Mouse (Mus musculus) splenic B cell, adult 2 months (primary cell): ENCODE data around the gene Ptpn20.

Source experiments
- DNase-seq: peaks from one replicate; pipeline ENCODE4 v3.0.0-alpha.2; 2011; ENCODE audit warnings: low read depth, low spot score
- H3K27me3 ChIP-seq: 2 replicates; pipeline ENCODE4 v1.6.1; 2012; ENCODE audit warnings: mild to moderate bottlenecking, low read length, moderate library complexity, mixed read lengths; ENCODE audit not compliant: control insufficient read depth, poor library complexity, insufficient read depth, severe bottlenecking
- H3K36me3 ChIP-seq: 2 replicates; pipeline ENCODE4 v1.6.1; 2012; ENCODE audit warnings: mild to moderate bottlenecking, low read length, moderate library complexity, mixed read lengths; ENCODE audit not compliant: control insufficient read depth, poor library complexity, insufficient read depth, severe bottlenecking

Ptpn20 gene

DNA sequence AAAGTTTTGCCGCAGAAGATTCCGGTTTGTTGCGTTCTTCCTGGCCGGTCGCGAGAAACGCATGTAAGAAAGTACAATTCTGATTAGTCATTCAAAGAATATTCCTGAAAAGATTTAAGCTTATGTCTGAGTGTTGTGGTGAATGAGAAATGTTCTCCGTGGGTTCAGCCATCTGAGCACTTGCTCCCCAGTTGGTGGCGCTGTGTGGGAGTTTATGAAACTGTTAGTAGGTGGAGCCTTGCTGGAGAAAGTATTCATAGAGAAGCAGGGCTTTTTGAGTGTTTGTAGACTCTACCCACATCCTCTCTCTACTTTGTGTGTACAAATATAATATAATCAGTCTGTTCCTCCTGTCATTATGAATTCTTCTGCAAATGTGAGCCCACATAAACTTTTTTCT is 61.7 kb downstream of the Ptpn20 start:
- no peaks in the 10 kb centered on the region for H3K36me3 ChIP-seq
- no peaks in the 10 kb centered on the region for H3K27me3 ChIP-seq
- DNase-seq: no peak

- Histone ChIP-seq H3K27me3 (no peaks in the 10 kb centered on the region), H3K36me3 (no peaks in the 10 kb centered on the region)
- DNase-seq: no peak
These were observed 68.5 kb downstream of the Ptpn20 start for GRCm38 (mm10) chr14:33657471-33657901.

GRCm38 (mm10) chr14:33658331-33658730 is 69.3 kb downstream of the Ptpn20 start:
- H3K27me3 ChIP-seq: no peaks in the 10 kb centered on the region
- no peak for DNase-seq
- no peaks in the 10 kb centered on the region for H3K36me3 ChIP-seq

DNA sequence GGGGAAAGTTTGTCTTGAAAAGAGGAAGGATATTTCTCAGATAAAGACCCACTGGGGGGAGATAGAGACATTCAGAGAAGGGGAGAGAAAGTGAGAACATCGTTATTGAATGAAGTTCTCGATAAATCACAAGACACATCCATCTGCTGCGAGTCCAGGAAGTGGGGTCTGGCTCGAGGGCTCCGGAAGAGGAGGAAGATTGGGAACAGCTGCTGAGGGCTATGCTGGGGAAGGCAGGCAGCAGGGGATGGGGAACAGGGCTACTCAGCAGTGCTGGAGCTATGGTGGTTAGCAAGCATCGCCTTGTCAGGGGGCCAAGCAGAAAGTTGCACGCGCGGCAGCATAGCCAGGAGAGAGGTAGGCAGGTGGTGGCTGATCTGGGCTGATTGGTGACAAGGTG is 73.1 kb downstream of the Ptpn20 start:
- no peak for DNase-seq
- no peaks in the 10 kb centered on the region for H3K36me3 ChIP-seq
- H3K27me3 ChIP-seq: no peaks in the 10 kb centered on the region

DNA sequence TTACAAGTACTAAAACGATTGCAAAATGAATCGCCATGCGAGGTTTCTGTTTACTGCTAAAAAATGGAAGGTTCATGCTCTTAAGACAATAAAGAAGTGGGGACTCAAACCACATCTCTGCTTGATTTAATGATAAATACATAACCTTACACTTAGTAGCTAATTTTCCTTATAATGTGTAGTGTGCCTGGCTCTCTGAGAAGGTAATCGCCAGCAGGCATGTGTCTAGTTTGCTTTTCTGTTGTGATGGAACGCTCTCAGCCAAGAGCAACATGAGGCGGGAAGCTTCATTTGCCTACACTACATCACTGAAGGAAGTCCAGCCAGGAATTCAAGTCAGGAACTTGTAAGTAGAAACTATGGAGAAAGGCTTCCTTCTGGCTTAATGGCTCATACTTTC is 77.3 kb downstream of the Ptpn20 start:
- no peak for DNase-seq
- no peaks in the 10 kb centered on the region for H3K27me3 ChIP-seq
- no peaks in the 10 kb centered on the region for H3K36me3 ChIP-seq

DNA sequence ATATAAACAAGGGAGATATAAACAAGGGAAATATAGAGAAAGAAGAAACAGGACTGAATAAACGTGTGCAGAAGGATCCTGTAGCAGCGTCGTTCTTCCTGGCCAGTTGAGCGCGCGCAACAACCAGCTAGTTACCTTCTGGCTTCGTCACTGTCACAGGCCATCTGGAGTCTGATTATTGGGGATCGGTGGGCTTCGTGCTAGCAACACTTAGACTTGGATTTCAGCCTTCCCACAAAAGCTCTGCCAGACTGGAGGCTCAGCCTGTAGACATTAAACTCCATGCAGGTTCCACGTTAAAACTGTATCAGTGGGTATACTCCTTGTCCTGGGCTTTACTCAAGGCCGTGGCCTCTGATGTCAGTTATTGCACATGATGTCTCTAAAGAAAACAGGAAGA is 80.9 kb downstream of the Ptpn20 start:
- no peak for DNase-seq
- no peaks in the 10 kb centered on the region for H3K36me3 ChIP-seq
- H3K27me3 ChIP-seq: no peaks in the 10 kb centered on the region

DNA sequence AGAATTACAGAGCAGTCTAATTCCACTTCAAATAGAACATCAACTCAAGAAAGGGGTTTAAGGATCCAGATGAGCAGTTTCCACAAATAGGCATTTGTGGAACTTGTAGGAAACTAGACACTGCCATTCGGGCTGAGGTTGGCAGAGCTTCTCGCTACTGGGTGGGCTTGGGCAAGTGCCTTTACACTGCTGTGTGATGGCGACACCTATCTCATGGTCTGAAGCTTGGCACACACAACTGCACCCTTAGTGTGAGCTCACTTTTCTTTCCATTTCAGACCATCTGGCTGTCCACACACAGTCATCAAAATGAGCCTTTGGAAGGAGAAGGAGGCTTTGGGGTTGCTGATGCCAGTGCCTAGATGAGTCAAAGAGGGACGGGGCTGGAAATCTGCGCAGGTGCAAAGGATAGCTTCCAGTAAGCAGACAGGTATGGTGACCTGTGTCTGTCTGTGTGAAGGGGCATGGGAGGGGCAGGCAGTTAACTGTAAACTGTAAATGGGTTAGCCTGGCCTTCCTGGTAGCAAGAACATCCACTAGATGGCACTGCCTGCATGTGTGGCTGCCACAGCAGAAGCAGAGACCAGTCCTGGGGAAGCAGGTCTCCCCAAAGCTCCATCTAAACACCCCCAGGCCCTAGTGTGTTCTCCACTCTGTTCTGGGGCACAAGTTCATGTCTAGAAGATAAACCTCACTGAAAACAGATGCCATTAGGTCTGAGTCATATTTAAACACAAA is 84.5 kb downstream of the Ptpn20 start:
- Histone ChIP-seq H3K36me3 (no peaks in the 10 kb centered on the region), H3K27me3 (no peaks in the 10 kb centered on the region)
- DNase-seq: no peak

GRCm38 (mm10) chr14:33677996-33678395 is 89.0 kb downstream of the Ptpn20 start:
- no peak for DNase-seq
- no peaks in the 10 kb centered on the region for H3K36me3 ChIP-seq
- H3K27me3 ChIP-seq: no peaks in the 10 kb centered on the region

DNA sequence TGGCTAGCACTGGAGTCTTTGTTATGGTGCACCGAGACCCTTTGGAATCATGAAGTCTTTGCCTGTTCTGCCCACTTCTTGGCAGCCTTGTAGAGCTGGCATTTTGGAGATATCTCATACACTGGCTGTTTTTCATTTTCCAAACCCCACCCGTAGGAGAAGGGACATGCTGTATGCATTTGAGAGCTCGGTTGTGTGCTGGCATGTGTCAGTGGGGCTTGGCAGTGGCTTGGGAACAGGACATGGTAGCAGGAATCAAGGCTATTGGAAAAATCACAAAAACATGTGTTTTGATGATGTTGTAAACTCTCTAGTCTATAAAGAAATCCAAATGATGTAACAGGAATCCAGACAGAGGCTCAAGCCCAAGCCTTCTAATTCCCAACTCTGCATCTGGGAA is 89.7 kb downstream of the Ptpn20 start:
- no peak for DNase-seq
- Histone ChIP-seq H3K36me3 (no peaks in the 10 kb centered on the region), H3K27me3 (no peaks in the 10 kb centered on the region)

DNA sequence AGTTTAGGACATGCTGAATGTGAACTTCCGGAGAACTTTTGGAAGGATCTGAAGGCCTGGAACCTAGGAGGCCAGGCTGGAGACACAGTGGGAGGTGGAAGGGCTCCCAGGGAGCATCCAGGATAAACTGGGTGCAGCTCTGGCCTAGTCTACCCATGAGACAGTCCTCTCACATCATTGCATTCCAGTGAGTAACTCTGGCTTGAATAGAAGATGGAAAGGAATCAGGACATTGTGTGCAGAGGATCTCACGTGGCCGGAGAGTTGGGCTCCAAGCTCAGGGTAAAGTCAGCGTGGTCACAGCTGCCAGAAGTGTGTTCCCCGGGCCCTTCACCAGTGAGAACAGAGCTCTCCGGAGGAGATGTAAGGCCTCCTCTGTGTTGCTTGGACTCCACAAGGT is 91.6 kb downstream of the Ptpn20 start:
- Histone ChIP-seq H3K36me3 (no peaks in the 10 kb centered on the region), H3K27me3 (no peaks in the 10 kb centered on the region)
- no peak for DNase-seq

- H3K27me3 ChIP-seq: no peaks in the 10 kb centered on the region
- H3K36me3 ChIP-seq: no peaks in the 10 kb centered on the region
- no peak for DNase-seq
These were observed 93.8 kb downstream of the Ptpn20 start for GRCm38 (mm10) chr14:33682768-33683167.

- H3K27me3 ChIP-seq: no peaks in the 10 kb centered on the region
- no peaks in the 10 kb centered on the region for H3K36me3 ChIP-seq
- no peak for DNase-seq
These were observed 94.7 kb downstream of the Ptpn20 start for GRCm38 (mm10) chr14:33683701-33684100.

DNA sequence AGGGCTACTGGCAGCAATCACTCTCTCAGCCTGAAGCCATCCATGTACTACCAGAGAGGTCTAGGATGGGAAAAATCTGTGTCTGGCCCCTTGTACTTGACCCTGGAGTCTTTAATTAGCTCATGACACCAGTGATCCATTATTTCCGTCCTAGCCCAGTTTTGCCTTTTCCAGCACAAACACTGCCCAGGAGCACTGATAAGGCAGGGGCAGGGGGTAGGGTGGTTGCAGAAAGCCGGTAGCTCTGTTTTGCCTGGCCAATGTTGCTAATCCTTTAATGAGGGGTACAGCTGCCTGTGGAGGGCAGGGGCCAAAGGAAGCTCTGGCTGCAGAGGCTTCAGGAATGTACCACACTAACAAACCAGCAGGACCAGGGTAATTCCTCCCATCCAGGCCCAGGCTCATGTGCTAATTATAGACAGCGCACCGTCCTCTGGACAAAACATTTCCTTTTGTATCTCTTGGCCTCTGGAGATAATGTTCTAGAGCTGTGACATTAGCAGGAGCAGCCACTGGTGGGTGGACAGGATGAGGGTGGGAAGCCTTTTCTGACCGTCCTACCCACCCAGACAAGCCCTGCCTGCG is 98.5 kb downstream of the Ptpn20 start:
- H3K36me3 ChIP-seq: no peaks in the 10 kb centered on the region
- DNase-seq: no peak

GRCm38 (mm10) chr14:33689044-33689443 is 100.0 kb downstream of the Ptpn20 start:
- Histone ChIP-seq H3K36me3 (no peaks in the 10 kb centered on the region), H3K27me3 (no peaks in the 10 kb centered on the region)
- DNase-seq: no peak

More for the DNA sequence above, 98.5 kb downstream of the Ptpn20 start:
- no peaks in the 10 kb centered on the region for H3K27me3 ChIP-seq
